Mouse (Mus musculus): ENCODE measurements at regions not wholly inside any gene's neighbourhood (a gene's known extent, or its start where the extent isn't known, plus 50 kb on each side); places are given as distances from the start of the nearest gene placed in this dataset.
A peak's percentile ranks its signal among the peaks of the same experiment; 100 is the strongest.

DNA sequence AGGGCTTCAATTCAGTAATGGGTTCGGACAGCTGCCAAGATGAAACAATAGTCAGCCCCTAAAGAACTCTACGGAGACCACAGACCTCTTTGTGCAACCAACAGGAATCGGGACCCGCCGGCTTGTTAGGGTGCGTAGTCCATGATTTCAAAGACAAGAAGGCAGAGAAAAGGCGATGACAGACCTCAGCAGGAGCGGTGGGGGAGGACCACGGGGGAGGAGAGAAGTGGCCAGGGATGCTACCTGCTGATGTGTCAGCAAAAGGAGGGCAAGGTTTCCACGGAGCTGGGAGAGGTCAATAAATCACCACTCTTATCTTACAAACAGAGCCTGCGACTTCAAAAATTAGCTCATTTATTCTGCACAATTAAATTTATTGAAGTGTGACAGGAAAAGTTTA lies 388.4 kb upstream of the Id4 start:
- no peak for DNase-seq

DNA sequence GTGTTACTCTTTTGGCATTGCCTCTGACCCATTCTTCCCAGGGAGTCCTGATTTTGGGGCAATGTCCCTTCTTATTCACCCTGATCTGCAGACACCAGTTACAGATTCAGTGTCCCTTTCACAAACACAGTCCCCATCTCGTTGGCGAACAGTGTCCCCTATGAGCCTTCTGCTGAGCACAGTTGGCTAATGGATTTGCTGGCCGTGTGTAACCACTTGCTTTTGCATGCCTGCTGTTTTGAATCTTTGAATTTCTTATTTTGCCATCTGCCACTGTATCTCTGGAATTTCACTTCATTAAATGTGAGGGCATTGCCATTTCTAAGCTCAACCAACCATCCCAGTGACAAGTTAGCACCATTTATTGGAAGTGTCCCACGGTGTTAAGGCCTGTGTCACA lies 368.5 kb upstream of the Id4 start:
- no peak for DNase-seq

DNA sequence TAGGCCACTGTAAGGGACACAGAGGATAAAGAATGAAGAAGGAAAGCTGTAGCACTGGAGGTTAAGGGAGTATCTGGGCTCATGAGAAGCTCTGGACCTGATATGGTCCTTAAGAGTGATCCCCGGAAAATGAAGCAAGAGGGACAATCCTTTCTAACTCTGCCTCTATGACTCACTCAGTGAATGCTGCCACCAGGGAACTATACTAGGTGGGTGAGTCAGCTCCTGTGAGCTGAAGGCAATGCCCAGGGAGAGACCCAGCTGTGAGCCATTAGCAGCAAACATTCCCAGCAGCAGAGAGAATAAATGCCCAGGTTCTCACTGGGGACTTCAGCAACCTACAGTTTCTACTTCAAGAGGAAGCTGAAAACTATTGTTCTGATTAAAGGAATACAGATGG lies 366.7 kb upstream of the Id4 start:
- DNase-seq, result no peak

GRCm38 (mm10) chr13:47895256-47895655 lies 365.8 kb upstream of the Id4 start:
- no peak for DNase-seq

DNA sequence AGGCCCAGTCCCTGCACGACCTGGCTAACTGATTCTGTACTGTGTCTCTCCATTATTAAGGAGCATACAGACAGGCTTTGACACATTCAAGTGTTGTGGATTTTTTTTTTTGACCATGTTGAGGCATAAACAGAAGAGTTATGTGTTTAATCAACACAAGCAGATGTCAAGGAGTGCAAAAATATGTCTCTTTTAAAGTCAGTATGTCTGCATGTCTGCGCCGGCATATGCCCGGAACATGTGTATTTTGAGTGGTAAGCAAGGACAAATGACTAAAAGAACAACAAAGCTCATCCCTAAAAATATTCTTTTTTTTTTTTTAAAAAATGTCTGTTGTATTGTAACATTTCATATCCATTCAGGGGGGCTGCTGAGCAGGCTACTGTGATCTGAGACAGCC lies 364.4 kb upstream of the Id4 start:
- DNase-seq, result no peak

DNA sequence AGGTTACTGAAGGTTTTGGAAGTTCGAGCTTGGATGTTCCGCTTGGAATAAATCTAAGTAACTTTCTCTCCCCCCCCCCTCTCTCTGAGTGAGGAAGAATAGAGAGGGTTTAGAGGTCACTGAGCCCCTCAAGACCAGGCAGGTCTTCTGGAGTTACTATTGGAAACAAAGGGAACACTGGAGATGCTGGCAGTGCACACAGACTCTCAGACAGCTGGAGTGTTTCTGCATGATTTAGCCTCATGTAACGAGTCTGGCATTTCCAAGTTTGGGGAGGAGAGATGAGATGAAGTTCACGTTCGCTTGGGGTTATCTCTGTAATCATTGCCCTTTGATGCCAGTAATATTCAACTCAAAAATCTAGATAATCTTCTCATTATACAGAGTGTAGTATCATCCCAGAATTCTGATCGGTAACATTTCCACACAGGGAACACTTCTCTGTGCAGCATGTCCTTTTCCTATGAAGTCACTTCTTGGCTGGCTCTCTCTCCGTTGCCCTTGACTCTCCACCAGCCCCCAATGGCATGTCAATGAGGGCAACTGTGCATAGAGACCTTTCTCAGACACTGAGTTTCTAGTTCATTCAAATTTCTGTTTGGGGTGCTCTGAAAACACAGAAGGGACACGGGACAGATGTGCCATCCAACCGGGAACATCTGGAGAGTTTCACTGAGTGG lies 351.0 kb upstream of the Id4 start:
- DNase-seq, result no peak

- no peak for DNase-seq
Observed at GRCm38 (mm10) chr13:47910531-47910910, 350.5 kb upstream of the Id4 start.

DNA sequence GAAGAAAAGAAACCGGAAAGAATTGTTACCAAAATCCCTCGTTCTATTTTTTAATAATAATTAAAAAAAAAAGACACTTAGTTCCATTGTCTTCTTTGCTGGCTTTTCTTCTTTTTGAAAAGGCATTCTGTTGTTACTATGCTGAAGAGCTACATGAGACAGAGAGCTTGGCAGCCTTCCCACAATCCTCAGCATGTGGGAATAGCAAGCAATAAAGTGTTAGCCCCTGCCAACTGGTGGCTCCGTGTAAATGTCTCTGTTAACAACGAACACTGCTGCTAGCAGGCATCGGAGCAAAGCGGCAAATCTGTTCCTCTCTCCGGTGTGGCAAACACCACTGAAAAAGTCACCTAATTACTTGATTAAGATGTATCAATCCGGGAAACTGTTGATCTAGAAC lies 344.6 kb upstream of the Id4 start:
- peak; percentile 64 for DNase-seq

DNA sequence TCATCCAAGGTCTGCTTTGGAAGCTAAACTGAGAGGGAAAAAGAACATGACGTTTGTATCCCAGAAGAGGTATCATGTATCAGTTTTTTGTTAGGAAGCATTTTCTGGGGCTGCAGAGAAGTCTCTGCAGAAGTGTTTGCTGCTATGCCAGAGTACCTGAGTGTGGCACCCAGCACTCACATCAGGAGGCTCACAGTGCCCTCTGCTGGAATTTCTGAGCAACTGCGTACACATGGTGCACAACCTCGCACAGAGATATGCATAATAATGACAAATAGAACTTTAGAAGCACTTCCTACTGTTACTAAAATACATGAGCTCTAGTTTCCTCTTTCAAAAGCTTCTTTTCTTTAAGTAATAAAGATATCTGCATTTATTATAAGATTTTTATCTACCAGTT lies 343.7 kb upstream of the Id4 start:
- DNase-seq, result no peak

DNA sequence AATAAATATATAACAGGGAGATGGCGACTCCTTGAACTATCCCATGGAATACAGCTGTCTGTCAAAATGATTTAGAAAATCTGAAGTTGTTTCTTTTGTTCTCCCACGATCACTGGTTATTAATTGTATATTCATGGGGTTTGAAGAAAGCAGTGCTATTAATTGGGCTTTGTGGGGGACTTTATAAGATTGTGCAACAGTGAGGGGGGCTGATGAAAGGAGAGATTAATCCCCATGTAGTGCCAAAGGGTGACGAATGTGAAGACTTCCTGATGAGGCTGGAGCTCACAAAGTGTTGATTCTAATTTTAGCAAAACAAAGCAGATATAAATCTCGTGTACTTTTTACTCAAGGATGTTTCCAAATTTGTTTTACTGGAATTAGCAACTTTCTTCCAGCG lies 340.0 kb upstream of the Id4 start:
- no peak for DNase-seq

GRCm38 (mm10) chr13:47940696-47941095 lies 320.3 kb upstream of the Id4 start:
- no peak for DNase-seq

DNA sequence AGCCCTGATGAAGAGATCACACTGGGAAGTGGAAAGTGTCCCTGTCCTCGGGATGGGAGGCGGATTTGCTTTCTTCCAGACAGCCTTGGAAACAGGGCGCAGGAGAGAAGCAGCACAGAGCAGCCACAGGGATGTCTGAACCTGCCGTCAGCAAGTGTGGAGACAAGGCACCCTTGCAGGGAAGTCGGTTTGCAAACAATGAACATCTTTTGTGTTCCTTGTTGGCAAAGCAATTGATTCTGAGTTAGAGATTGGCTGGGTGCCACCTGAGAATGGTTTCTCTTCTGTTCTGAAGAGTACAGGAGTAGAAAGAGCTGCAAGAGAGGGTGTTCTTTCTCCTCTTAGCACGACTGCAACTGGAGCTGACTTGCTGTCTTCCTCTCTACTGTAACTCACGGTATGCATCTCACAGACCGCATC lies 318.6 kb upstream of the Id4 start:
- DNase-seq, result peak; percentile 33

DNA sequence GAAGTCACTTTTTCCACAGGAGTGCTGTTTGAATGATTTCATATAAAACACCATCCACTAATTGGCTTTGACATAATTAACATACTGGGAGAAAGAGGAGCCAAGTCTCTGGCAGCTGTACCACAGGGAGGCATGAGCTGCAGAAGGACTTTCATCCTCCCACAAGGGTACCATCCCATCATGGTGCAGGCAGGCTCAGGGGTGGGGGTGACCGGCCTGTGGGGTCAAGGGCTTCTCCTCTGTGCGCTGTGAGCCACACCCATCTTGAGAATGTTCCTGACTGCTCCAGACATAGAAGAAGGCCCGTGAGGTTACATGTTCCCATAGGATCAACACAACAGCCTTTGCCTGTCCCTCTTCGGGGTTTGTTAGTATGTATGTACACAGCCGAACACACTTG lies 317.4 kb upstream of the Id4 start:
- no peak for DNase-seq

DNA sequence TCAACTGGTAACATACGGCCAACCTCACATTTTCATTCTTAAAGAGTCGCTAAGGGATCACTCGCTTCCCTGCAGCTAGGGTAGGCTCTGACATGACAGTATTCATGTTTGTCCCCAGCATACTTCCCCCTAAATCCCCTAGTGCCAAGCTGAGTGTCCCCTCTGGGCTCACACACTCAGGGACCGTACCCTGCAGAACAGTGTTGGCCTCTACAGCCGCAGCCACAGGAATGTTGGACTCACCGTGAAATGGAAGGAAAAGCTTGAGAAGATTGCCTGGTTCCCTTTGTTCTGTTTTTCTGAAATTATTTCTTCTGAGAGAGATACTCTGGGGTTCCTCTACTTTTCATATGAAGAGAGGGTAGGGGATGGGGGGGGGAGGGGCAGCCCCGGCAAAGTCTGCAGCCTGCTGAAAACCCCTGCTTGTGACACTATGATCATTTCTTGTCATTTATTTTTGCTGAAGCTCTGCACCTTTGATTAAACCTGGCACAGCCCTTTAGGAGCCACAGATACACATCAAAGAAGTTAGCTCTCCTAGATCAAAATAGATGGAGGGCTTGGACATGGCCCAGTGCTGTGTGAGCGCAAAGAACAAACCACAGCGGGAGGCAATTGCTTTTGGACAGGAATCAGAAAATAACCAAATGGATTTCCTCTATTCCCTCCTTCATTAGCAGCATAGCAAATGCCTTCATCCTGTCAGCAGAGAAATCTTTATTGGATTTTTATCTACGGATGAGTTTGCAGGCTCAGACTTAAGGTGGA lies 312.7 kb upstream of the Id4 start:
- DNase-seq, result peak; percentile 10

DNA sequence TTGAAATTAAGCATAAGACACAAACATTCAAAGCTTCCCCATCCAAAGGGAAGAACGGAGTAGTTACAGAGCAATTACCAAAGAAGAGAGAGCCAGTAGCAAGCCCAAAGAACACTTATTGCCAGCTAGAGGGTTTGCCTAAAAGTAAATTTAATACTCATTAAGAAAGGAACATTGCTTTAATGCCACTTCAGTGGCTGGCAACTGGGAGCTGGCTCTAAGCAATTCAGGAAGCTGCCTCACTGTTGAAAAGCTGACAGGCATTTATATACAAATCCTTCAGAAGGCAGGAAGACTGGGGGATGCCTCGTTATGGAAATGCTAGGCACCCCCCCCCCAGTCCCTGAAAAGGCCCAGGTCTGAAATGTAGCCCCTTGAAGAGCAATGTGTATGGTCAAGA lies 310.6 kb upstream of the Id4 start:
- DNase-seq, result no peak

DNA sequence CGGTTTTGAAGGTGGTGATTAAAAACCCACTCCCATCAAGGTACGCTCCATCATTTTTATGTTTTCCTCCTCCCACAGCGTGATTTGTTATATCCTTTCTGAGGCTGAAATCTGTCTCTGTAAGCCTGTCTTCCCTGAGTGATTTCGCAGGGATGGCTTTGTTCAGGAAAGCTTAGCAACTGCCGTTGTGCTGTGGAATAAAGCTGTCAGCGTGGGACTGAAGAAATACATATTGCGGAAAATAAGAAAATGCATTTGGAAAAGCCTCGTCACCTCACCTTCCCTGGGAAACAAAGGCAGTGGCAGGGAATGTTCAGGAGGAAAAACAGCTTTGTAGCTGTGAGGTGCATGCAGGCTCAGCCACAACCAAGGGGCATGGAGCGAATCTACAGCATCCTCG lies 310.0 kb upstream of the Id4 start:
- no peak for DNase-seq

DNA sequence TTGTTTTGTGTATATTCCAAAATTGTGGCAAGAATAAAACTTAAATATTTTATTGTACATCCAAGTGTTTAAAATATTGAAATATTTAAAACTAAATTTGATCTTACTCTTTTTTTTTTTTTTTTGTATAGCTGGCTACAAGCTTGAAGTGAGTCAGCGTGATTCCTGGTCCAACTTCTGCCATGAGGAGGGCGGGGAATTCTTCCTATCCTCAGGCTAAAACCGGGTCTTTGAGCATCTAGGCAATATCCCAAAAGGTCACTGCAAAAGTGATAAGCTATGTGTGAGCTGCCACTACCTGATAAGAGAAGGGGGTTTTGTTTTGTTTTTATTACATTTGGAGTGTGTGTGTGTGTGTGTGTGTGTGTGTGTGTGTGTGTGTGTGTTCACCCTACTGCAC lies 308.1 kb upstream of the Id4 start:
- no peak for DNase-seq

DNA sequence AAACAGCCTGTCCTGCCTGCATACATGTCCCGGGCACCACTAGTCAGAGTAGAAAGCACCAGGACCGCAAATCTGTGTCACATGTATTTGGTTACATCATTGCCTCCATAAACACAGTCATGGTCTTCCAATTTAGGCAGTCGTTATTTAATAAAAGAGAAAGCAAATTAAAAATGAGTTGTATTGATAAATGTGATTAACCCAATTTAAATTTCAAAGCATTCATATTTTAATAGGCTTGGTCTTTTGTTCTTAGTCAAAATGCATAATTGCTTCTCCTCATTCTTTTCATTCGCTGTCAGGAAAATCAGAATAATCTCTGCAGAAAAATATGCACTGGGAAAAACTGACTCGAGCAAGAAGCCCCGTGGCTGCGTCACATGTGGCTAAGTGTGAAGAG lies 307.3 kb upstream of the Id4 start:
- DNase-seq, result no peak

- DNase-seq, result no peak
Observed at GRCm38 (mm10) chr13:47955504-47955903, 305.5 kb upstream of the Id4 start.

DNA sequence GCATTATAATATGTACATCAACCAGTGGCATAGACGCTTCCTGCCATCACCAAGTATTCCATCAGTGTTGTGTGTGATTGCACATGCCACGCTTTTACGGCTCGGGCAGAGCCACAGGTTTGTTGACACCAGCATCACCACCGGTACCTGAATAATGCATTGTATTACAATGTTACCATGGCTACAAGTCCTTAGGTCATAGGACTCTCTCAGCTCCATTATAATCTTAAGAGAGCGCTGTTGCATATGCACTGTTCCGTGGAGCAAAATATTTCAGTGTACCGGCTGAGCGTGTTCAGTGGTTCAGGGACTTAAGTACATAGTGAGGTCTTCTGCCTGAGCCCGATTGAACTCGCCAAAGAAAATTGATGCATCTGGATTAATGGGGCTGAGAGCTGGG lies 303.4 kb upstream of the Id4 start:
- DNase-seq, result no peak

GRCm38 (mm10) chr13:47974216-47974615 lies 286.8 kb upstream of the Id4 start:
- peak; percentile 19 for DNase-seq

DNA sequence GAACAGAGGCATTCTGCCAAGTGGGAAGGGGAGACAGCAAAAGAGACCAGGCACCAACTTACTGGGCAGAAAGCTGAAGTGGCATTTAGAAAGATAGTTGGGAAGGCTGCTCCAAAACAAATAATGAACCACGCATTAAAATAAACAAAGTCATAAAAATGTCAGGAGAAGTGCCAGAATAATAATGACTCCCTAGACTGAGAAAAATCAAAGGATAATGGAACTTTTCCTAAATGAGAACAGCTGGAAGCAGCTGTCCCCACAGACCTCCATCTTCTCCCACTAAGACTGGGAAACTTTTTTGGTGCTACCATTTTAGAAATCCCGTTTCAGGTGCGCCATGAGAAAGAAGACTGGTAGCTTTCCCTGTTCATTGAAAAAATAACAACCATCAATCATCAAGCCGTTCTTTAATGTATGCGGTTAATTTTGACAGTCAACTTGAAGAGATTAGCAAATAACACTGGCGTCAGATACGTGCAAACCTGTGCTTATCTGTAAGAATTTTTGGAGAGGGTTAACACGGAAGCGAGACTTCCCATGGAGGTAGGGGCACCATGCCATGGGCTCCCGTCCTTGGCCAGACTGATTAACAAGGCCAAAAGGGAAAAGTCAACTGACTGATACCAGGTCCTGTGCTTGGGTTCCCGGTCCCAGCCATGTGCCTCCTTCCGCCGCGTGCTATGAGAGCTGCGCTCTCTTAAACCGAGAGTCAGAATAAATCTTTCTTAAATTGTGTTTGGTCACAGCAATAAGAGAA lies 286.1 kb upstream of the Id4 start:
- DNase-seq, result peak; percentile 34

DNA sequence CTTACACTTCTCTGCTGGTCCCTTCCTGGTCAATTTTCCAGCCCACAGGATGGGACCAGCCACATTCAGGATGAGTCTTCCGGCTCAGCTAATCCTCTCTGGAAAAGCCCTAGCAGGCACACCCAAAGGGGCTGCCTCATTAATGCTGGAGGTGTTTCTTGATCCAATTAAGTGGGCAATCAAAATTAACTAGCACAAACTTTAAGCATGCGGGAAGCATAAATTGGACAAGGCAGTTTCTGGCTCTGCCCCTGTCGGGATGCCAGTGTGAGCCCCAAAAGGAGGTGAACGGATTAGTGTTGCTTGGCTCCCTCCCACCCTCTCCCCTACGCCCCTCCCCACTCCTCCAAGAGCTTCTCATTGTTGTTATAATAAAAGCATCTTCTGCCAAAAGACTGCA lies 262.5 kb upstream of the Id4 start:
- DNase-seq, result no peak

DNA sequence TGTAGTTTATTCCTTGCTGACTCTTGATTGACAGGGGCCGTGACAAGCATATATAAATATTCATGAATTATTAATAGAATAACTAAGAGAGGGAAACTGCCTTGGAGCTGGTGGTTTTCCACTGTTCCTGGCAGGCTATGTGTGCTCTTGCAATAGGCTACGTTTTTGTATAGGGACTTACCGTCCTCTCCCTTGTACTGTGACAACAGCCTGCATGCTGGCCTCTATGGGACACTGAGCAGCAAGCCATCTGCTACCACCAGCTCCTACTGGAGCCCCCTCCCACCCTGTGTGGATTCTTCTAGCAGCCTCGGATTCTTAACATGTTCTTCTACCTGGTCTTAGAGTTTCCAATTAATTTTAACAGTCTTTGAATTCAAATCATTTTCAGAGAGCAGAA lies 261.6 kb upstream of the Id4 start:
- DNase-seq, result no peak

Measured in lung, postnatal 10 days (tissue).